Mouse (Mus musculus) cortical plate, adult 2 months (tissue): ENCODE measurements around the gene Clca3b.

Experiments
- CTCF ChIP-seq: fragments of 200-500 bp; IDR thresholded peaks from 2 replicates; pipeline ENCODE4 v1.5.1; 2011; ENCODE audit warnings: mild to moderate bottlenecking, control low read depth, low read length; ENCODE audit not compliant: insufficient read depth; ENCODE audit errors: extremely low read depth
- POLR2A ChIP-seq: fragments of 200-500 bp; IDR thresholded peaks from 2 replicates; pipeline ENCODE4 v1.6.1; 2011; ENCODE audit warnings: mild to moderate bottlenecking, low read length, control low read depth; ENCODE audit not compliant: insufficient read depth; ENCODE audit errors: extremely low read depth

DNA sequence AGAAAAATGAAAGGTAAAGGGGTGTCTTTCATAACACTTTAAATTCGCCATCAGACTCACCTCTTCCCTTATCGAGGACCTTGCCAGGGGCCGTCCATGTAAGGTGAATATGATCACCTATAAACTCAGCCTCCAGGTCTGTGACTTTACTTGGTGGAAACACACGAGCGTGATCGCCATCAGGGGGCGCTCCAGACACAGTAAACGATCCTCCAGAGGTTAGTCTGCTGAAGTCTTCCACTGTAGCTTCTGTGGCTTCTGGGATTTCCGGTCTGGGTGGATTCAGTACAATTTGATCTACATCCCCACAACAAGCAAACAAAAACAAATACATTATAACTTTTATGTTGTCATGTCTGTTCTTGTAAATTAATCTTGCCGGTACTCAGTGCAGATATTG lies 24.0 kb downstream of the Clca3b start:
- TF ChIP-seq CTCF (peak; percentile 79), POLR2A (no peak)
